Mouse (Mus musculus): Measurements from ENCODE around the gene Efna1. TPM values are rescaled to one million over a fixed set of nuclear protein-coding genes. Genes with fewer than 3 reads are reported as not detected.

Gene Efna1
- polyA plus RNA-seq, 1 experiment: 13.9 TPM

GRCm38 (mm10) chr3:89238494-89238893 lies 42.4 kb downstream of the Efna1 start:
- TF ChIP-seq MYOG (IDR thresholded peaks at IDR 0.05; ENCODE audit: control insufficient read depth, extremely low read depth, insufficient read length) (no peak), USF1 (IDR thresholded peaks at IDR 0.05; ENCODE audit: low read depth) (no peak), CTCF (IDR thresholded peaks at IDR 0.05; ENCODE audit: control insufficient read depth, insufficient read depth, insufficient read length) (no peak), CEBPB (IDR thresholded peaks at IDR 0.05; ENCODE audit: low read depth) (no peak), MYOD1 (IDR thresholded peaks at IDR 0.05; ENCODE audit: control insufficient read depth, insufficient read length, low read depth) (no peak), MAX (IDR thresholded peaks at IDR 0.05) (no peak), FOSL1 (IDR thresholded peaks at IDR 0.05; ENCODE audit: insufficient read depth, low read length, poor library complexity, severe bottlenecking) (no peak)
- H3ac ChIP-seq (ENCODE audit: control insufficient read depth, insufficient read length, low read depth): no peak overlapping the region
- H3K4me3 ChIP-seq (ENCODE audit: insufficient read depth, poor library complexity, severe bottlenecking): no peak overlapping the region
- H3K79me2 ChIP-seq (ENCODE audit: control insufficient read depth, insufficient read depth): no peaks in the 10 kb centered on the region
- H3K36me3 ChIP-seq (ENCODE audit: control insufficient read depth, insufficient read depth): peaks cover 5% of the 10 kb centered on the region
- no peaks in the 10 kb centered on the region for H3K27me3 ChIP-seq (ENCODE audit: control insufficient read depth, insufficient read depth, insufficient read length)
- no peaks in the 10 kb centered on the region for H3K79me3 ChIP-seq (ENCODE audit: low read depth)

GRCm38 (mm10) chr3:89237682-89238081 lies 43.3 kb downstream of the Efna1 start:
- Histone ChIP-seq H3K4me3 (ENCODE audit: insufficient read depth, poor library complexity, severe bottlenecking) (no peak overlapping the region), H3K79me3 (ENCODE audit: low read depth) (no peaks in the 10 kb centered on the region), H3K36me3 (ENCODE audit: control insufficient read depth, insufficient read depth) (peaks cover 5% of the 10 kb centered on the region), H3K79me2 (ENCODE audit: control insufficient read depth, insufficient read depth) (no peaks in the 10 kb centered on the region), H3K27me3 (ENCODE audit: control insufficient read depth, insufficient read depth, insufficient read length) (no peaks in the 10 kb centered on the region), H3ac (ENCODE audit: control insufficient read depth, insufficient read length, low read depth) (no peak overlapping the region)
- no peak for TF ChIP-seq CEBPB (IDR thresholded peaks at IDR 0.05; ENCODE audit: low read depth)
- no peak for TF ChIP-seq MAX (IDR thresholded peaks at IDR 0.05)
- no peak for TF ChIP-seq MYOD1 (IDR thresholded peaks at IDR 0.05; ENCODE audit: control insufficient read depth, insufficient read length, low read depth)
- no peak for TF ChIP-seq CTCF (IDR thresholded peaks at IDR 0.05; ENCODE audit: control insufficient read depth, insufficient read depth, insufficient read length)

- Histone ChIP-seq H3K4me3 (ENCODE audit: insufficient read depth, poor library complexity, severe bottlenecking) (no peak overlapping the region), H3K36me3 (ENCODE audit: control insufficient read depth, insufficient read depth) (no peaks in the 10 kb centered on the region), H3ac (ENCODE audit: control insufficient read depth, insufficient read length, low read depth) (no peak overlapping the region), H3K27me3 (ENCODE audit: control insufficient read depth, insufficient read depth, insufficient read length) (no peaks in the 10 kb centered on the region), H3K79me2 (ENCODE audit: control insufficient read depth, insufficient read depth) (no peaks in the 10 kb centered on the region), H3K79me3 (ENCODE audit: low read depth) (no peaks in the 10 kb centered on the region)
- TF ChIP-seq CEBPB (IDR thresholded peaks at IDR 0.05; ENCODE audit: low read depth): no peak
Observed at GRCm38 (mm10) chr3:89236516-89236915, 44.4 kb downstream of the Efna1 start.

GRCm38 (mm10) chr3:89233562-89234110 lies 47.3 kb downstream of the Efna1 start:
- no peak overlapping the region for H3ac ChIP-seq (ENCODE audit: control insufficient read depth, insufficient read length, low read depth)
- H3K4me3 ChIP-seq (ENCODE audit: insufficient read depth, poor library complexity, severe bottlenecking): no peak overlapping the region
- no peaks in the 10 kb centered on the region for H3K36me3 ChIP-seq (ENCODE audit: control insufficient read depth, insufficient read depth)
- no peaks in the 10 kb centered on the region for H3K79me2 ChIP-seq (ENCODE audit: control insufficient read depth, insufficient read depth)
- no peaks in the 10 kb centered on the region for H3K27me3 ChIP-seq (ENCODE audit: control insufficient read depth, insufficient read depth, insufficient read length)
- TF ChIP-seq CTCF (IDR thresholded peaks at IDR 0.05; ENCODE audit: control insufficient read depth, insufficient read depth, insufficient read length) (no peak), MAX (IDR thresholded peaks at IDR 0.05) (no peak), CEBPB (IDR thresholded peaks at IDR 0.05; ENCODE audit: low read depth) (no peak), MYOG (IDR thresholded peaks at IDR 0.05; ENCODE audit: control insufficient read depth, extremely low read depth, insufficient read length) (no peak), USF1 (IDR thresholded peaks at IDR 0.05; ENCODE audit: low read depth) (no peak), FOSL1 (IDR thresholded peaks at IDR 0.05; ENCODE audit: insufficient read depth, low read length, poor library complexity, severe bottlenecking) (no peak), MYOD1 (IDR thresholded peaks at IDR 0.05; ENCODE audit: control insufficient read depth, insufficient read length, low read depth) (no peak)
- H3K79me3 ChIP-seq (ENCODE audit: low read depth): no peaks in the 10 kb centered on the region

GRCm38 (mm10) chr3:89232614-89233013 lies 48.3 kb downstream of the Efna1 start:
- TF ChIP-seq CEBPB (IDR thresholded peaks at IDR 0.05; ENCODE audit: low read depth) (no peak), MYOG (IDR thresholded peaks at IDR 0.05; ENCODE audit: control insufficient read depth, extremely low read depth, insufficient read length) (no peak), MYOD1 (IDR thresholded peaks at IDR 0.05; ENCODE audit: control insufficient read depth, insufficient read length, low read depth) (no peak), MAX (IDR thresholded peaks at IDR 0.05) (no peak), CTCF (IDR thresholded peaks at IDR 0.05; ENCODE audit: control insufficient read depth, insufficient read depth, insufficient read length) (no peak), FOSL1 (IDR thresholded peaks at IDR 0.05; ENCODE audit: insufficient read depth, low read length, poor library complexity, severe bottlenecking) (no peak), USF1 (IDR thresholded peaks at IDR 0.05; ENCODE audit: low read depth) (no peak)
- Histone ChIP-seq H3K36me3 (ENCODE audit: control insufficient read depth, insufficient read depth) (no peaks in the 10 kb centered on the region), H3K27me3 (ENCODE audit: control insufficient read depth, insufficient read depth, insufficient read length) (no peaks in the 10 kb centered on the region)

GRCm38 (mm10) chr3:89231772-89232275 lies 49.1 kb downstream of the Efna1 start:
- H3K79me2 ChIP-seq (ENCODE audit: control insufficient read depth, insufficient read depth): no peaks in the 10 kb centered on the region
- no peak for TF ChIP-seq MYOD1 (IDR thresholded peaks at IDR 0.05; ENCODE audit: control insufficient read depth, insufficient read length, low read depth)
- TF ChIP-seq MYOG (IDR thresholded peaks at IDR 0.05; ENCODE audit: control insufficient read depth, extremely low read depth, insufficient read length): no peak
- no peak for TF ChIP-seq CTCF (IDR thresholded peaks at IDR 0.05; ENCODE audit: control insufficient read depth, insufficient read depth, insufficient read length)
- TF ChIP-seq CEBPB (IDR thresholded peaks at IDR 0.05; ENCODE audit: low read depth): no peak
- TF ChIP-seq FOSL1 (IDR thresholded peaks at IDR 0.05; ENCODE audit: insufficient read depth, low read length, poor library complexity, severe bottlenecking): no peak
- TF ChIP-seq MAX (IDR thresholded peaks at IDR 0.05): no peak
- no peak for TF ChIP-seq USF1 (IDR thresholded peaks at IDR 0.05; ENCODE audit: low read depth)
- no peaks in the 10 kb centered on the region for H3K27me3 ChIP-seq (ENCODE audit: control insufficient read depth, insufficient read depth, insufficient read length)
- no peaks in the 10 kb centered on the region for H3K36me3 ChIP-seq (ENCODE audit: control insufficient read depth, insufficient read depth)
- H3ac ChIP-seq (ENCODE audit: control insufficient read depth, insufficient read length, low read depth): no peak overlapping the region
- H3K4me3 ChIP-seq (ENCODE audit: insufficient read depth, poor library complexity, severe bottlenecking): no peak overlapping the region
- no peaks in the 10 kb centered on the region for H3K79me3 ChIP-seq (ENCODE audit: low read depth)

More at GRCm38 (mm10) chr3:89232614-89233013, 48.3 kb downstream of the Efna1 start:
- H3K4me3 ChIP-seq (ENCODE audit: insufficient read depth, poor library complexity, severe bottlenecking): no peak overlapping the region
- no peaks in the 10 kb centered on the region for H3K79me3 ChIP-seq (ENCODE audit: low read depth)
- no peak overlapping the region for H3ac ChIP-seq (ENCODE audit: control insufficient read depth, insufficient read length, low read depth)
- no peaks in the 10 kb centered on the region for H3K79me2 ChIP-seq (ENCODE audit: control insufficient read depth, insufficient read depth)
